In the genomic region with DNA sequence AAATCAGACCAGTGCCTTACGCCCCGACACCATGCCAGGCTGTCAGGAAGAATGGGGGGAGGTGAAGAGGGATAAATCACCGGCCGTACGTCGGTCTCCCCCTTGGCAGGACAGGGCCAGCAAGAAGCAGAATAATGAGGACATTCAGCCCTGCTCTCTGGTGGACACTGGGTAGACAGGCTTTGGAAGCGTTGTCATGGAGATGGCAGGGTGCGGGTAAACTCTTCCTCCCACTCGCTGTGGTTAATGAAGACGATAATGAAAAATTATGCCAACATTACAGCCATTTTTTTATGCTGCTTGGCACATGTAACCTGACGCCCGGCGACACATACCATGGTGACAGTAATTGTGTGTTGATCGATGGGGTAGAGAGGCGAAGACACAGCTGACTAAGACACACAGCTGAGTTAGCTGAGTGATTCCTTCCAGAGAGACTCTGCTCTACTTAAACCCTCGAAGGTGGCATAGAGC, we compare ENCODE assay signal across 8 mouse cellular contexts.
DNase-seq lines count a peak whose midpoint lies in the region; ATAC-seq lines count a peak whose summit lies in the region.

No protein-coding gene starts in this region.

- no peak for DNase-seq in heart, postnatal 36 days
- peak; percentile 30 for DNase-seq in cerebellum, adult 9-10 months
- peak; percentile 55 to 65 for DNase-seq in frontal cortex, postnatal 10 days (ENCODE audit: low spot score in 2 of 2)
- DNase-seq in left cerebral cortex, postnatal 14 days (ENCODE audit: low spot score in 2 of 2): peak; percentile 58 to 81
- DNase-seq in c-Kit-positive CD71-positive TER-119-positive erythroid progenitor cells, embryonic 14.5 days (ENCODE audit: low spot score): no peak
- no peak for DNase-seq in testis, postnatal 10 days (ENCODE audit: low spot score)

- 46% methylated on average over 16 of the region's 16 CpGs for WGBS in heart, embryonic 11.5 days (ENCODE audit: insufficient replicate concordance)
- WGBS in midbrain, embryonic 16.5 days: 6% methylated on average over 16 of the region's 16 CpGs

- H3K4me3 ChIP-seq in heart, embryonic 11.5 days (ENCODE audit: low read depth, low read length): no peak overlapping the region
- no peak overlapping the region for H3K4me3 ChIP-seq in midbrain, embryonic 16.5 days (ENCODE audit: low read depth, low read length)

- H3K27ac ChIP-seq in heart, embryonic 11.5 days (ENCODE audit: low read depth, low read length): no peak overlapping the region
- H3K27ac ChIP-seq in midbrain, embryonic 16.5 days (ENCODE audit: low read length): peak overlapping the region; percentile 78

- H3K9me3 ChIP-seq in heart, embryonic 11.5 days (replicated peaks; ENCODE audit: control insufficient read depth, low read length): no peaks in the 10 kb centered on the region
- no peaks in the 10 kb centered on the region for H3K9me3 ChIP-seq in midbrain, embryonic 16.5 days (replicated peaks; ENCODE audit: control insufficient read depth, low read length, poor library complexity, severe bottlenecking)

- H3K4me2 ChIP-seq in heart, embryonic 11.5 days: peak overlapping the region; percentile 22; the same call in 1 of the 2 replicates
- peak overlapping the region; percentile 41 for H3K4me2 ChIP-seq in midbrain, embryonic 16.5 days (ENCODE audit: low read length)

- peaks cover 3% of the 10 kb centered on the region; the same call in 1 of the 2 replicates for H3K4me1 ChIP-seq in heart, embryonic 11.5 days (ENCODE audit: control insufficient read depth, insufficient read depth, low read length)
- peaks cover 19% of the 10 kb centered on the region for H3K4me1 ChIP-seq in midbrain, embryonic 16.5 days (ENCODE audit: control insufficient read depth, insufficient read depth, low read length)

- intact Hi-C loops in heart, postnatal 36 days (cut with DNase I): no loop called here
- intact Hi-C loops in left cerebral cortex, postnatal 14 days (cut with DNase I): no loop called here

- ATAC-seq in heart, embryonic 11.5 days (replicated peaks; ENCODE audit: insufficient number of reproducible peaks, low FRiP score, low TSS enrichment): no peak; the same call in 1 of the 2 replicates
- peak; percentile 96 for ATAC-seq in midbrain, embryonic 16.5 days

- H3K27me3 ChIP-seq in heart, embryonic 11.5 days (ENCODE audit: control insufficient read depth, insufficient read depth, low read length): no peaks in the 10 kb centered on the region; the same call in 1 of the 2 replicates
- H3K27me3 ChIP-seq in midbrain, embryonic 16.5 days (ENCODE audit: control insufficient read depth, insufficient read depth, low read depth, low read length): no peaks in the 10 kb centered on the region

- no peak overlapping the region for H3K9ac ChIP-seq in heart, embryonic 11.5 days (ENCODE audit: low read depth, low read length)
- no peak overlapping the region for H3K9ac ChIP-seq in midbrain, embryonic 16.5 days (ENCODE audit: low read depth, low read length)

- H3K36me3 ChIP-seq in heart, embryonic 11.5 days (ENCODE audit: control insufficient read depth, insufficient read depth, low read length): no peaks in the 10 kb centered on the region
- H3K36me3 ChIP-seq in midbrain, embryonic 16.5 days (ENCODE audit: control insufficient read depth, insufficient read depth, low read length): no peaks in the 10 kb centered on the region

Comparison
In these comparisons a context has a peak if more than half of its experiments do, and no peak if none do; other contexts are left out.
1. DNase-seq: peak in cerebellum, adult 9-10 months (single experiment), frontal cortex, postnatal 10 days (2 of 2) and left cerebral cortex, postnatal 14 days (2 of 2); none in heart, postnatal 36 days (0 of 2), c-Kit-positive CD71-positive TER-119-positive erythroid progenitor cells, embryonic 14.5 days (single experiment) and testis, postnatal 10 days (single experiment).